Mouse (Mus musculus) c-Kit-positive CD71-positive TER-119-negative erythroid progenitor cells, embryonic 14.5 days (primary cell): ENCODE measurements around the gene Ralgds.
A peak's percentile ranks its signal among the peaks of the same experiment; 100 is the strongest.
"Not testable (repeated sequence)": the region's sequence is repeated elsewhere in the genome, so short reads cannot be mapped to it uniquely, and the experiment has no call there.

Experiments
- DNase-seq: peaks from one replicate; pipeline ENCODE4 v3.0.0-alpha.2; 2013; ENCODE audit warnings: low read depth

Ralgds gene

DNA sequence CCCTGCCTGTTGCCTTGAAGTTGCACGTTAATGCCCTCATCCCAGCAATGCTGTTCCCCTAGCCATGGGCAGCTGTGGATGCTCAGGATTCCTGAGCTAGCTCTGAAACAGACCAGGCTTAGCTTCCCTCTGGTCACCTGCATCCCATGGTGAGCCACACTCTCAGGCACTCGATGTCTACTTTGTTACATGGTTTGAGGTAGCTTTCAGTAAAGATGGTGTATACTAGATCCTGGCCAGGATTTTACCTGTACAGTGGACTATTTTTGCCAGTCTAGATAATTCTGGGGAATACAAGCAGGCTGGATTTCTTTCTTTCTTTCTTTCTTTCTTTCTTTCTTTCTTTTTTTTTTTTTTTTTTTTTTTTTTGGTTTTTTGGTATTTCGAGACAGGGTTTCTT lies 7.1 kb upstream of the Ralgds start, which contains the start of gene Gm10134:
Gene Gm10134, plus strand, starts transcription at position 301 of the 400 bp plus-strand sequence.
- no peak for DNase-seq

DNA sequence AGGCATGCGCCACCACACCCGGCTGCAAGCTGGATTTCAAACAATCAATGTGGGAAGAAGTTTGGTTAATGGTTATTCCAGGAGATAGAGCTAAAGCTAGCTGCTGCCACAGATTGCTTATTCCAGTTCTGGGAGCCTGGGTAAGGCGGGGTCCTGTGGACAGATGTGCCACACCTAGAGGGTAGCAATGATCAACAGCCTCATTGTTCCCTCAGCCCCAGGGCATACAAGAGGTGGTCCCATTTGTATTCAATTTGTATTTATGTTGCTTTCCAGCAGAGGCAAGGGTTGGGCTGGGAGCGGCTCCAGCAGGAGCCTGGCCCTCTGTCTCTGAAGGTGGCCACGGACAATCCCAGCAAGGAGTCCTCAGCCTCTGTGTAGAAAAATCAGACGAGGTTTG lies 6.6 kb upstream of the Ralgds start:
- DNase-seq = no peak

DNA sequence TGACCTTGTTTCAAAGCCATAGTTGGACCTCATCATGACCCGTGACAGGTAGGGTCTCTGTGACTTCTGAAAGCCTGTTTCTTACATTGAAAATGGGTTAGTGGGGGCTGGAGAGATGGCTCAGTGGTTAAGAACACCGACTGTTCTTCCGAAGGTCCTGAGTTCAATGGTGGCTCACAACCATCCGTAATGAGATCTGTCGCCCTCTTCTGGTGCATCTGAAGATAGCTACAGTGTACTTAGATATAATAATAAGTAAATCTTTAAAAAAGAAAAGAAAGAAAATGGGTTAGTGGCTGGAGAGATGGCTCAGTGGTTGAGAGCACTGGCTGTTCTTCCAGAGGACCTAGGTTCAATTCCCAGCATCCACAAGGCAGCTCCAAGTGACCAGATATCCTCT lies 1.3 kb upstream of the Ralgds start:
- DNase-seq = not testable (repeated sequence)

DNA sequence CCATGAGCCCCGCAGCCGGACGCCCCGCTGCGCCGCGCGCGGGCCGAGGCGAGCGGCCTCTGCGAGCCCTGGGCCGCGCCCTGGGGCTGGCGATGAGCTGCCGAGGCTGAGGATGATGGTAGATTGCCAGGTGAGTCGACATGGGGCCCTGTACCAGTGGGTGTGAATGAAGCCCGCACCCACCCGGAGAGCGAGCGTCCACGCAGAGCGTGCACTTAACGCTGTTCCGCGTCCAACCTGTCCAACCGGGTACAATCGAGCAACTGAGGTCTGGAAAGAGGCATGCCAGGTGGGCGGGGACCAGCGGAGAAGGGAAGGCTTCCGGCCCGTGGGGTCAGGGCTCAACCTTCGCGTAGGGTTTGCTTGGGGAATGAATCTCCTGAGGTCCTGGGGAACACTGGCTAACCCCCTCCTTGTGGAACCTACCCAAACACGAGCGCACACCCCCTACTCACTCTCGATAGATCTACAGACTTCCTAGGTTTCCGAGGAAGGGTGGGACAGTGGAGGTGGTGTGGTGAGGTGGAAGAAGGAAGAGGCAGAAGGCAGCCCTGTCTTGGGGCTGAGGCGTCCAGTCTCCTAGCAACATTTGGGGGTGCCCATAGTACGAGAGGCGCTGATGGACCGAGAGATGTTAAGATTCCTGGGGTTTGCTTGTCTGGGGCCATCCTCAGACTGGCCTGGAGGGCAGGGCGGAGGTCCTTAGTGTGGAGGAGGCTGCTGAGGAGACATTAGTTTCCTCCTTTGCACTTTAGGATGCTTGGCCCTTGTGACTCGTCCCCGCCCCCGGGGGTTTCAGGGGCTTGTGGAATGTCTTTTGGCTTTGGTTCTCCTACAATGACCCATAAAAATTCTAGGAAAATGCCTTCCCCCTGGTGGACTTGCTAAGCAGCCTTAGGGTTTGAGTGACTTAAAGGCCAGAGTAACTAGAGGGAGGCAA lies 776 bp downstream of the Ralgds start:
- no peak for DNase-seq

DNA sequence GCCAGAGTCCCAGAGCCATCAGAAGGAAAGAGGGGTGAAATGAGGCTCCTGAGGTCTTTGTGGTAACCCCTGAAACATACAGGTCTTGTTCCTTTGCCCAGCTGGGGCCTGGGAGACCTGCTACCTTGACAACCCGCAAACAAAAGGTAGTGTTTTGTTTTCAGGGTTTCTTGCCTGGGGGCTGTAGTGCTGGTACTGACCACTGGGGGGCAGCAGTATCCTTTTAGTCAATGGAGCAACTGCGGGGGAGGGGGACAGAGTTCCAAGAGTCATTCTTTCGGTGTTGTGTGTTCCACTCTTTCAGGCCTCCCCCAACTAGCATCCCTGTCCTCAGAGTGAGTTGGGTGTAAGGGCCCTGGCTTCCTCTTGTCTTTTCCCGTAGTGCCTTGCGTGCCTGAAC lies 1.6 kb downstream of the Ralgds start:
- DNase-seq = peak; percentile 63

DNA sequence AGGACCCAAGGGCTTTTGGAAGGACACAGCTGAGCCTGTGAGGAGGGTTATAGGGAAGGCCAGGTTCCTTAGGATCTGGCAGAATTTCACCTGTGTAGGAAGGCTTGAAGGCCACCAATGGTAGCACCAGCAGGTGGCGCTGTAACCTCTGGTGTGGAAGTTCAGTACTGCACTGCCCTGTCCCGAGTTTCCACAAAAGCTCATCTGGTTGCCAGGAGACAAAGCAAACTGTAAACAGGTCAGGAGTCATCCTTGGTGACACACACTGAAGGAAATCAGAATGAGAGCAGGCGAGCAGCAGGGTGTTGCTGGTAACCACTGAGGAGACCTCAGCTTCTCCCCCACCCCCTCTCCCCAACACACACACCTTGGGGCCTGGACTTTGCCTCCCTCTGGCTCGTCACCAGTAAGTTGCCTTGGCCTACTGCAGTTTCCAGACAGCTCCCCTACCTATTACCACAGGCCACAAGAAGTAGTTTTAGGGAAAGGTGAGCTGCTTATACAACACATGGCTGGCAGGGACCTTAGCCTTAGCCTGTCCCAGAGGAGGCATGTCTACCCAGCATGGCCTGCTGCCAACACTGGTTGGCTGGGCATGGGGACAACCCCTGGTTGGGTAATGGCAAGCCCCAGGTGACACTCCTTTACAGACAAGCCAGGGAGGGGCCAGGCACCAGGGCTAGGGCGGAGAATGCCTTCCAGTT lies 4.4 kb downstream of the Ralgds start:
- DNase-seq = peak; percentile 75

DNA sequence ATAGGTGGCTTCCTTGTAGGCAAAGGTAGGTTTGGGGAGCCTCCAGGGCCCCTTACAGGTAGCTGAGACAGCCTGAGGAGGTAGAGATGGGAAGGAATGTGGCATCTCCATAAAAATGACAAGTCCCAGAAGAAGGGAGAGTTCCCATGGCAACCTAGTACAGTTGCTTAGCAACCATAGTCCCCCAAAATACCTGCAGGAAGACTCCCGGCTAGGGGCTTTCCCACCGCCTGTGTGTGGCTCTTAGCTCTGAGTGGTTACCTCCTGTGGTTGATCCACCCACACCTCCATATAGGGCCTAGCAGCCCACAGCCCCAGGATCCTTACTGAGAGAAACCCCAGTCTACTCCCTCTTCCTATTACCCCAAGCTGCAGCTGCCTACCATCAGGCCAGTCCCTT lies 5.3 kb downstream of the Ralgds start:
- no peak for DNase-seq

DNA sequence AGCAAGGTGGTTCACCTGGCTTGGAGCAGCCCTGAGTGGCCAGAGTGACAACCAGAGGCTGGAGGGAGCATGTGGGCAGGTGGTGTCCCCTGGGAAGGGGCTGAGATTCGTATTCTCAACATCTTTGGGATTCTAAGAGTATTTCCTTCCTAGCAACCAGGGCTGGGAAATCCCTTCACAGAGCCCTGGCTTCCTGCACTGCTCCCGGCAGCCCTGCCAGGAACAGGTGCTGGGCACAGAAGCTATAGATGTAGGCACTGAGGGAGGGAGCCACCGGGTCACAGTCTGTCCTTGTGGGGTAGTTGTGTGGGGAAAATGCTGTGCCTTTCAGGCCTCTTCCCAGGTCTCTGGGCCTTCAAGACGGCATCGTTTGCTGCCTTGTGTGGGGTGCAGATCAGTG lies 7.7 kb downstream of the Ralgds start:
- DNase-seq = no peak

DNA sequence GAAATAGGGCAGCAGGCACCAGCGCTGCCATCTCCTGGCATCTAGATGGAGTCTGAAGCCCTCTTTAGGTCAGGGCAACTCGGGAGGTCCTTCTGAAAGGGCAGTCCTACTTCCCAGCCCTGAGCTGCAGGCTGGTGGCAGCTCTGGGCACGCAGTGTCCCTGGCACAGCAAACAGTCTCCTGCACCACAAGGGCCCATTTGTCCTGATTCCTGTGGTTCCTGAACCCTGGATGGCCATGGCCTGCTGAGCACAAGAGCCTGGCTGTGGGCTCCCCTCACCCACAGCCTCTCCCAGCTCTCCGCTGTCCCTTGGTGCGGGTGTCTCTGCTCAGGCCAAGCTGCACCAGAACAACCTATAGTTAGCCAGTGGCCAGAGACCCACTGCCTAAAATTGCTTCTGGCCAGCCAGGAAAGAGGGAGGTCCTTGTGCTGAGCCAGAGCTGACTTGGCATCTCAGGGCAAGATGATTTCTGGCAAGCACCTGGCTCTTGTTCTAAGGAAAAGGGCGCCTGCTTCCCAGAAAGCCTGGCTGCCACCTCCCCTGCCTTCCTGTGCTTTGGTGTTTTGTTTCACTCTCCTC lies 8.7 kb downstream of the Ralgds start:
- DNase-seq = no peak

DNA sequence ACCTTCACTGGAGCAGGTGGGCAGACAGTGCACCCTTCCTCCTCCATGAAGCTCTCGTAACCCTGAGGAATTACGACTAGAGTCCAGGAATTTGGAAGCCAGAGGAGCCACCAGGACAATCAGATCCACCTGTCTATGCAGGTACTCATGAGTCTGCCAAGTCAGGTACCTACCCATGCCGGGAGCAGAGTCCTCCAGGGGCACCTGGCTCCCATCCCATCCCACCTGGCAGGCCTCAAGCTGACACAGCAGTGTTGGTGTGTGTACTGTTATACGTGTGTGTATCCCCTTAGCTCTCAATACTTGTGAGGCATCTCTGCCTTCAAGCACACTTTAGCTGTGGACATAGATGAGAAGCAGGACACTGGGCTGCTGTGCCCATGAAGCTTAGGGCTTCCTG lies 9.2 kb downstream of the Ralgds start:
- DNase-seq = no peak

DNA sequence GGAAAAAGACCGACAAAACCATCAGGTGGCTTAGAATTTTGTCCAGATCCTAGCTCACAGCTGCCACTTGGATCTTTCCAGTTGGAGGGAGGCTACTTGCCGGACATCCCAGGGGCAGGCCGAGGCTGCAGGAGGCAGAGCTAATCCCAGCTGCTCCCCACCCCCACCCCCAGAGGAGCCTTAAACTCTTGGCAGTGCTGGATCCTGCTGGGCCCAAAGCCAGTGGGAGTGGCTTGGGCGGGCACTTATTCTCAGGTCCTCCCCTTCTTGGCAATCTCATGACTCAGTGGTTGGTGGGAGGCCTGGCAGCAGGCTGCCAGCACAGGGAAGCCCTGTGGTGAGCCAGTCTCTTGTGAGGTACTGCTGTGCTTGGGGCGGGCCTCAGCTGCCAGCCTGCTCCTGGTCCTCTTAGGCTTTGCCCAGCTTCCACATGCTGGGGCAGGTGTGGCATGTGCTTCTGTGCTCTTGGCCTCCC lies 10.8 kb downstream of the Ralgds start:
- no peak for DNase-seq

DNA sequence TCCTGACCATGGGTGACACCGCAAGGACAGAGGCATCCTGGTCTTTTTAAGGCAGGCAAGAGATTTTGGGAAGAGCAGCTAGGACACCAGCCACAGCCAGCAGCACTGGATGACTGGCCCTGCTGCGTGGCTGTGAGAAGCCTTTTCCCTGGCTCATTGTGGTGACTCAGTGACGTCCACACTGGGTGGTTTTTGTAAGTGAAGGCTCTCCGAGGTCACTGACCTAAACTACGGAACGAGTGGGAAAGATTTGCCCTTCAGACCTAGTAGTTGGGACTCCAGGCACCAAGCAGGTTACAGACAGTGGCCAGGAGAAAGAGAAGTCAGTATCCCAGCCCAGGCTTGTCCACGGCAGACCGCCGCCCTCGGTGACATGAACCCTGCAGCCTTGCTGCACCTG lies 11.5 kb downstream of the Ralgds start:
- DNase-seq = no peak

DNA sequence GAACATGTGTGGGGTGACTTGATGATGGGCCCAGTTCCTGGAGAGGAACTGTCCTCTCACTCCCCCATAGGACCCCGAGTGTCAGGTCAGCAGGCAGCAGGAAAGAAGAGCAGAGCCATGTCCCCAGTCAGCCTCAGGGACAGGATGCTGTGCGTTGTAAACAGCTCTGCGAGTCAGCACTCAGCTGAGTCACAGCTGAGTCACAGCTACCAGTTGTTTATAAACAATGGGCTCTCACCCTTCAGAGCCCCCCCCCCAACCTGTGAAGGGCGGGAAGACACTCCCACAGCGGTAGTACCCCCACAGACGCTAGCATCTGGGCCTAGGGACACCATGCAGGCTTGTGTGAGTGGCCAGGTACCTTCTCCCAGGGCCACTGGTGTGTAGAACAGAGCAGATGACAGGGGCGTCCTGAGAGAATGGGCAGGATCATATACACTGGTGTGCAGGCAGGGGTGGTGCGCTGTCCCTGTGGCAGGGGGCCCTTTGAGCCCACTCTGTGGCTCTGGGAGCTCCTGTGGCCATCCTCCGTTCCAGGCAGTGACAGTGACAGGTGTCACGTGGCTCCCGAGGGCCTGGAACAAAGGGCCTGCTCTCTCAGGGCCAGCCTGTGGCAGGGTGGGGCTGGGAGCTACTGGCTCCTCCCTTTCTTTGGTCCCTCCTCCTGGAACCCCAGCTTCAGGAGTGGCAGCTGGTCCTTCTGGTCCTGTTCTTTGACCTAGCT lies 12.5 kb downstream of the Ralgds start:
- no peak for DNase-seq

DNA sequence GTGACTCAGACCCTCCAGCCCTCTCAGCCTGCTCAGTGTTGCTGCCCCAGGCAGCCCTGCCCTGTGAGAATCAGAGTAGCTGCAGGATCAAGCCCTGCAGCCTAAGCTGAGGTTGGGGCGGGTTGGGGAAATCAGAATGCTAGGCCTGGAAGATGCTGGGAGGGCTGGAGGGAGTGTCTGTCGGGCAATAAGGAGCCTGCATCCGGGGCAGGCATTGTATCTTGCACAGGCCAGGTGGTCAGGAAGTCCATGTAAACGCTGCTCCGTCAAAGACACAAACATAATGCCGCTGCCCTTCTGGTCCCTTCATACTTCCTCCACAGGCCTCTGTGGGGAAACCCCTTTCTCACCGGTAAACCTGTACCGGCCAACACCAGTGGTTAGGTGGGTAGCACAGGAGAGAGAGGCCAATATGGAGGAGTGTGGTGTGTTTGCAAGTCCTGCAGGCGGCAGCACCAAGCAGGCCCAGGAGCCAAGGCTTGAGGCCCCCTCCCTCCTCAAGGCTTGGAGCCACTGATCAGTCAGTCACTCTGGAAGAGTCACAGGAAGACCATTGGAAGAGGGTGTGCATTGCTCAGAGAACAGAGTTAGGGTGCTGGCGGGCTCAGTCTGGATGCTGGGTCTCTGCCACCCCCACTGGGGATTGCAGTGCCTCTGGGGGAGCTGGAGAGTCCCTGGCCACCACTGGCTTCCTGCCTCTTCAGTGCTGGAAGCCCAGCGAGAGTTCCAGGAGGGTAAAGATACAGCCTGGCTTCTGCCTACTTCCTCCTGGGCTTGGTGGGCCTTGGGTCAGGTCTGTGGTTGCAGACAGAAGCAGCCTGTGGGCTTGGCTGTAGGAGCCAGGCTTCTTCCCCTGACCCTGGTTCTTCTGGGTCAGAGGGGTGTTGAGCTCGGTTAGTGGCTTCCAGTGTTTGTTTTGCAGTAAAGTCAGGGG lies 13.3 kb downstream of the Ralgds start:
- no peak for DNase-seq

DNA sequence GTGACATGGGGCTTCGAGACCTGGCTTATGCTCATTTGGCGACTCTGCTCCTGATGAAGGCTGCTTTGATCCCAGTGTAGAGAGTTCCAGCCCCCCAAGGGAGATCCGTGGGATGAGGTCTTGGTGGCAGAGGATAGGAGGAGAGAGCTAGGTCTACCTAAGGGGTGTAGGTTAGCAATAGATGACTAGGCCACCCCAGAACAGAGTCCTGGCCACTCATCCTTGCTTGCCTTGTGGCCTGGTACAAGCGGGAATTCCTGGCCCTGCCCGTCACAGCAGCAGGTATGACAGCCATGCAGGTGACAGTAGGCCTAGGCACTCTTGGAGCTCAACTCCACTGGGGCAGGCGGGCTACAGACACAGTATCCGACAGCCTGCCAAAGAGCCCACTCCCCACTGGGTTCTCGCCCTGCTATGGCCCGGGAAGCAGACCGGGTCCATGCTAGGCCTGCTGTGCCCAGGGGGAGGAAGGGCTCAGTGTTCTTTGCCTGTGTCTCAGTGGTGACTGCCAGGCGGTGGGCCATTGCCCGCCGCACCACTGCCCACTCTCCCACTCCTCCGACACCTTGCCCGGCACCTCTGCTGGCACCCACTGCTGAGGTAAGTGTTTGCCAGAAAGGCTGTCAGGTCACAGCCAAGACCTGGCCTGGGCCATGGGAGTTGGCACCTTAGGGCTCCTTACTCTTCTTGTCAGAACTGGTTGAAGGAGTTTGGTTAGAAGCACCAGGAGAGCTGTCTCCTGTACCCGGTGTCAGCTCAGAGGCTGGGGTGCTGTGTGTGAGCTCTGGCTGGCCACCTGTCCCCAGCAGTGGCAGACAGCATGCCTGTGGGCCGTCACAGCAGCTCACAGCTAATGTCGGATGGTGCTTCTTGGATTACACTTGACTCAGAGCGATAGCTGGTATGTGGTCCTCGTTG lies 14.8 kb downstream of the Ralgds start:
- no peak for DNase-seq

DNA sequence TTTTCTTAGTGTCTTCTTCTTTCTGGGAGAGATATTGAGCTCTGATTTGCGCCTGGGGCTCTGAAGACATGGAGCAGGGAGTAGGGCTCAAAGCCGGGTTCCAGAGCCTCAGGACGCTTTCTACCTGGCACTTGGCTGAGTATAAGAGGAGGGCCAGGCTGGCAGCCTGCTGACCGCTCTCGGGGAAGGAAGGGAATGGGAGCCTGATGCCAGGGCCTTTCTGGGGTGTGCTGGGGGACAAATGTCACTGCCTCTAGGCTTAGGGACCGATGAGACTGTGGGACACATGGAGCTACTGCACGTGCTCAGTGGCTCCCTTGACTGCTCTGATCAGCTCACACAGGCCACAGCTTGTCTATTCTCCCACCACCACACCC lies 15.4 kb downstream of the Ralgds start:
- no peak for DNase-seq

DNA sequence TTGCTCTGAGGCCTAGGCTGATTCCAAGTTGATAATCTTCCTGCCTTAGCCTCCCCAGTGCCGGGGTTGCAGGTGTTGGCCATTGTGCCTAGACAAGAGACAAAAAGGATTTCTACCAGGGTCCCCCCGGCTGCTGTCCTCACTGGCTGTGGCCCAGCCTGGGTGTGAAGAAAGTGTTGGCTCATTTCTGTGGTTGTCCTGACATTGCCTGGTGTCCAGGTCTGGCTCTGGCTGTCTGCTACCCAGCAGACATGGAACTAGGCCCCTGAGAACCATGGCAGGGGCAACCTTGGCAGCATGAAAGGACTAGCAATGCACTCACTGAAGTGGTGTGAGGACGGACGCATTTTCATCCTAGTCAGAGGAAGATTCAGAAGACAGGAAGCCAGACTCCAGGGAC lies 16.9 kb downstream of the Ralgds start:
- DNase-seq = no peak

DNA sequence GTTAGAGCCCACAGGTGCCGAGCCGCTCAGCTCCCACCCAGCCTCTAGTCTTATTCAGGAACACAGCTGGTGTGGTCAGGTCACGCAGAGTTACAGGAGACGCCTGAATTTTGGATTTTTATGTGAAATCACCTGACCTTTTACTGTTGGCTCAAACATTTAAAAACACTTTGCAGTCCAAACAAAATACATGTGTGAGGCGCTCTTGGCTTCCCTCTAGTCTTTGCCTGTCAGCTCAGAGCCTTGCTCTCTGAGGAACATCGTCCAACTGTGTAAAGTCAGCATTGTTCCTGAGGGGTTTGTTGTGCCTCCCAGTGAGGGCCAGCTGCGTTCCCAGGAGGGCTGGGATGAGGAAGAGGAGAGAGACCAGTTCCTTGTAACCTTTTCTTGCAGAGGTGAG lies 17.4 kb downstream of the Ralgds start:
- no peak for DNase-seq

DNA sequence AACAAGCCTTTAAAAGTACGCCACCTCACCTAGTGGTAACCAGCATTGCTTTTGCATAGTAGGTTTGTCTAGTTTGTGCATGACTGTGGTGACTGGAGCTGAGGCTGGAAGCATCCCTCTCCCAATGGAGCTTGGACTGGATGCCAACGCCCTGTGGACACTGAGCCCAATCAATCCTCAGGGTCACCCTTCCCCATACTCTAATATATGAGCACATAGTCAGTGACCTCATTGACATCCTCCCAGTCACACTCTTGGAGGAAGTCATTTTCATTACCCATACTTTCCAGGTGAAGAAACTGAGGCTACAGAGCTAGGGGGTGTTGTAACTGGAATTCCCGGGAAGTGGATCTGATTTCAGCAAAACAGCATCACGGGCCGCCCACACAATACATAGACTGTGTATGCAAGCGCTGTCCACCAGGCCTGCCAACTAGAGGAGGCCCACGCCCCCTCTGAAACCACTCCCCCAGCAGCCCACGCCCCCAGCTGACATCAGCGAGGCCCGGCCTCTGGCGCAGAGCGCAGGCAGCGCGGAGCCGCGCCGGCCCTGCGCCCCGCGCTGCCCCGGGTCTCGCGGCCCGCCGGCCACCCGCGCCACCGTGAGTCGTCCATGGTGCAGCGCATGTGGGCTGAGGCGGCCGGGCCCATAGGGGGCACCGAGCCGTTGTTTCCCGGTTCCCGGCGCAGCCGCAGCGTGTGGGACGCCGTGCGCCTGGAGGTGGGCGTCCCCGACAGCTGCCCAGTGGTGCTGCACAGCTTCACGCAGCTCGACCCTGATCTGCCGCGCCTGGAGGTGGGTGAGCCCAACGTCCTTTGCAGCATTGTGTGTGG lies 20.2 kb downstream of the Ralgds start:
- peak; percentile 47 for DNase-seq
